Mouse (Mus musculus) CD4-positive, CD25-positive, alpha-beta regulatory T cell (primary cell): ENCODE measurements around the gene Gm5938. TPM values are rescaled to one million over a fixed set of nuclear protein-coding genes. Genes with fewer than 3 reads are reported as not detected.

Experiments
- polyA plus RNA-seq: library from polyadenylated mRNA; unstranded; fragments of 100-300 nt; shearing (Covaris generic); gene quantifications from one replicate; pipeline ENCODE4 v1.2.1, GENCODE M21; 2017

The Gm5938 gene
- not detected for polyA plus RNA-seq

DNA sequence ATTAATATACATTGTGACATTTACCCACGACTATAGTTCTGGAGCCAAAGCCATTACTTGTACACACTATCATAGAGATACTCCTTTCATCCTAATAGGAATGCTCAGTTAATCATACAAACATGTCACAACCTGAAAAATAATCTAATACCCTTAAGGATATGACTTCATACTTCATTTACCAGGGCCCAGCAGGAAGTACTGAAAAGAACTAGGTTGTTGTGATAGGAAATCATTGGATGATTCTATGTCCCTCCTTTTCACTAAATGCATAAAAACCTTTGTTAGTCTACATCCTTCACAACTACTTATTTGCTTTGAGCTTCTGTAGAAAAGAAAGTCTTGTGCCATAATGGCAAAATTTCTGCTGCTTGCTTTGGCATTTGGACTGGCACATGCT lies at the start of gene Gm5938:
Gene Gm5938, plus strand, starts transcription at position 301 of the 400 bp plus-strand sequence.

DNA sequence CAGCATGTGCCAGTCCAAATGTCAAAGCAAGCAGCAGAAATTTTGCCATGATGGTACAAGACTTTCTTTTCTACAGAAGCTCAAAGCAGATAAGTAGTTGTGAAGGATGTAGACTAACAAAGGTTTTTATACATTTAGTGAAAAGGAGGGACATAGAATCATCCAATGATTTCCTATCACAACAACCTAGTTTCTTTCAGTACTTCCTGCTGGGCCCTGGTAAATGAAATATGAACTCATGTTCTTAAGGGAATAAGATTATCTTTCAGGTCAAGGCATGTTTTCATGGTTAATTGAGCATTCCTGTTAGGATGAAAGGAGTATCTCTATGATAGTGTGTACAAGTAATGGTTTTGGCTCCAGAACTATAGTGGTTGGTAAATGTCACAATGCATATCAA lies 34.0 kb upstream of the Gm5938 start, which contains the start of gene Obp1a:
Gene Obp1a, minus strand, starts transcription at position 101 of the 400 bp plus-strand sequence.

Other genes starting within 250 kb of the Gm5938 start
- gene 5430402E10Rik, start 200.4 kb upstream of the Gm5938 start, polyA plus RNA-seq, result not detected
- gene Obp1a, start 34.1 kb upstream of the Gm5938 start, polyA plus RNA-seq, result not detected
- not detected for gene Obp1b, start 61.3 kb downstream of the Gm5938 start, polyA plus RNA-seq
- gene Gm14743, start 120.5 kb downstream of the Gm5938 start, polyA plus RNA-seq, result not detected
- gene 4930480E11Rik, start 244.2 kb downstream of the Gm5938 start, polyA plus RNA-seq, result not detected